ENCODE assay signal across 17 mouse cellular contexts in genomic region chr1:75862757-75863156, GRCm38 (mm10).
"Had no signal": no experiment of that assay in that cellular context is flagged by ENCODE, and none has a peak within 500 bp of the region (broad histone marks: within the 10 kb centered on the region; RNA-seq: fewer than 3 reads in every experiment).

No protein-coding gene starts in this region.

- H3K4me2 ChIP-seq: lung, embryonic 15.5 days; midbrain, embryonic 13.5 days; midbrain, embryonic 15.5 days; neural tube, embryonic 12.5 days; stomach, embryonic 15.5 days had no signal

- H3K27ac ChIP-seq: lung, embryonic 15.5 days; macrophage; midbrain, embryonic 13.5 days; midbrain, embryonic 15.5 days; neural tube, embryonic 12.5 days; stomach, embryonic 15.5 days; stomach, postnatal 0 days had no signal

- H3K4me3 ChIP-seq: lung, embryonic 15.5 days; megakaryocyte, embryonic 14.5 days; midbrain, embryonic 13.5 days; midbrain, embryonic 15.5 days; neural tube, embryonic 12.5 days; stomach, embryonic 15.5 days had no signal

- DNase-seq: liver, postnatal 0 days; lung, adult 2 months; lung, postnatal 14 days; lung, postnatal 36 days; right cerebral cortex, postnatal 14 days; thymus, adult 2 months; thymus, postnatal 25 days; thymus, postnatal 4 days had no signal

- H3K36me3 ChIP-seq: lung, embryonic 15.5 days; midbrain, embryonic 13.5 days; midbrain, embryonic 15.5 days; neural tube, embryonic 12.5 days; stomach, embryonic 15.5 days had no signal

- ATAC-seq: liver, postnatal 0 days; lung, postnatal 0 days; midbrain, embryonic 13.5 days; midbrain, embryonic 15.5 days had no signal

- H3K27me3 ChIP-seq: lung, embryonic 15.5 days; megakaryocyte, embryonic 14.5 days; midbrain, embryonic 13.5 days; midbrain, embryonic 15.5 days; neural tube, embryonic 12.5 days; stomach, embryonic 15.5 days had no signal

- H3K9me3 ChIP-seq: lung, embryonic 15.5 days; midbrain, embryonic 13.5 days; midbrain, embryonic 15.5 days; neural tube, embryonic 12.5 days; stomach, embryonic 15.5 days had no signal

- H3K4me1 ChIP-seq: lung, embryonic 15.5 days; megakaryocyte, embryonic 14.5 days; midbrain, embryonic 13.5 days; midbrain, embryonic 15.5 days; neural tube, embryonic 12.5 days; stomach, embryonic 15.5 days had no signal

- H3K9ac ChIP-seq: liver, postnatal 0 days; lung, embryonic 15.5 days; midbrain, embryonic 13.5 days; midbrain, embryonic 15.5 days; neural tube, embryonic 12.5 days; stomach, embryonic 15.5 days had no signal
